Mouse (Mus musculus): Measurements from ENCODE around the gene Fanci. TPM values are rescaled to one million over a fixed set of nuclear protein-coding genes. Genes with fewer than 3 reads are reported as not detected.

Gene Fanci
- polyA plus RNA-seq, 1 experiment from 2014 or later, result 10.6 TPM

DNA sequence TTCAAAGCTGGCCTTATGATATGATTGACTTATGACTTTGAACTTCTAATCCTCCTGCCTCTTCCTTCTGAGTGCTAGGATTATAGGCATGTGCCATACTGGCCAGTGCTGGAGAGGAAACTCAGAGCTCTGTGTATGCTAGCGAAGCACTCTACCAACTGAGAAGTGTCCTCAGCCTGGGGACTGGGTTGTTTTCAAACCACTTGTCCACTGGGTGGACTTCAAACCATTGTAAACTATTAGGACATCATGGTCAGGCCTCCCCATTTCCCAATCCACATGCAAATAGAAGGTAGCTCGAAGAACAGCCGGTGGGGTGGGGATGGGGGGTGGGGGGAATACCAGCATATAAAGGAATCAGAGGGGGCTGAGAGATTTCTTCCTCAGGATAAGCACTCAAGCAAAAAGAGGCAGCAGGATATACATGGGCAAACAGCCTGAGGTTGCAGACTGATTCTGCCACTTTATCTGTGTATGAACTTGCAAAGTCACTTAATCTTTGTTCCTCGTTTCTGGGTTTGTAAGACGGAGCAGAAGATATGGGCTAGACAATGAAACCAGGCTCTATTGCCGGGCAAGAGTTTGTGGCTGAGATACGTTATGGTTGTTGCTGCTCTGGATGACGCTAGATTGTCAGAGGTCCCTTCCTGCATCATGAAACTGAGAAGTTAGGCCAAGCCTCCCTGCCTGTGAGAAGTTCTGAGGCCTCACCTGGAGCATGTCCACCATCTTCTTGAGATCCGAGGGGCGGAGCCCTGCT lies 15.0 kb upstream of the Fanci start:
- Histone ChIP-seq H3K4me2 (no peak overlapping the region), H3K4me1 (ENCODE audit: control insufficient read depth, insufficient read depth, low read length) (no peaks in the 10 kb centered on the region), H3K36me3 (ENCODE audit: control insufficient read depth, insufficient read depth, low read length) (no peaks in the 10 kb centered on the region), H3K27me3 (ENCODE audit: control insufficient read depth, insufficient read depth, low read length) (no peaks in the 10 kb centered on the region), H3K9me3 (replicated peaks; ENCODE audit: control insufficient read depth, low read length) (no peaks in the 10 kb centered on the region), H3K27ac (ENCODE audit: low read depth, low read length) (no peak overlapping the region), H3K4me3 (ENCODE audit: low read depth, low read length) (no peak overlapping the region), H3K9ac (ENCODE audit: low read depth, low read length) (no peak overlapping the region)
- ATAC-seq (replicated peaks; ENCODE audit: insufficient number of reproducible peaks, low FRiP score, low TSS enrichment), result no peak
- 76% methylated on average over 10 of the region's 10 CpGs for WGBS (ENCODE audit: insufficient replicate concordance)

DNA sequence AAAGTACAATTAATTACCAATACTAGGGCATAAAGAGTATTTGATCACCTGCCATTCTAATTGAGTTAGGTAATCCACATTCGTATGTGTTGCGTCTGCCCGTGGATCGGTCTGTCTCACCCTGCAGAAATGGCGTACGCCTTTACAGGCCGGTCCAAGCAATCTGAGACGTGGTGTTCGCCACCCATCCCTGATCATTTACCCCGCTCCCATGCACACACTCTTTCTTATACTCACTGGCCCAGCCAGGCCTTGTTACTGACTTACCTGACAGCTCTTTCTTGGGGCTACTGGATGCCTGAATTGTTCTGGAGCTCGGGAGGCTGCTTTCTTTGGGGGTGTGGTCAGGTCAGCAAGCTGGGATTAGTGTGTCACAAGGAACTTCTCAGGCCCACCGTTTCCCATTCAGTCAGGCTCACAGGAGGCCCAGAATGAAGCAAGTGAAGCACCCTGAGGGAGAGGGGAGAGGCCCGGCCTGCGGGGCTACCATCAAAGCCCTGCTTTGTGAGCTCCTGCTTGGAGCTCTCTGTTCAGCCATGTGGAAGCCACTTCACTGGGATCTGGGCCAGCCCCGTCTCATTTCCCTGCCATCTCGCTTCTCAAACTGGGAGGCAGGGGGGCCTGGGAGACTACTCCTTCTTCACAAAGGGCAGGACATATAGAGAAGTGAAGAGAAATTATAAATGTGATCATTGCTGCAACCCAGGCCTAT lies 5.2 kb upstream of the Fanci start, which contains the start of gene Rlbp1:
Rlbp1 (minus strand) TSS at position 627 of the 712 bp plus-strand sequence.
- H3K27me3 ChIP-seq (ENCODE audit: control insufficient read depth, insufficient read depth, low read length), result no peaks in the 10 kb centered on the region
- WGBS (ENCODE audit: insufficient replicate concordance), result 69% methylated on average over 16 of the region's 16 CpGs
- no peaks in the 10 kb centered on the region for H3K4me1 ChIP-seq (ENCODE audit: control insufficient read depth, insufficient read depth, low read length)
- no peak within 1 kb of the TSS for H3K4me2 ChIP-seq
- ATAC-seq (replicated peaks; ENCODE audit: insufficient number of reproducible peaks, low FRiP score, low TSS enrichment), result no peak
- H3K36me3 ChIP-seq (ENCODE audit: control insufficient read depth, insufficient read depth, low read length), result no peaks in the 10 kb centered on the region
- no peak within 1 kb of the TSS for H3K9ac ChIP-seq (ENCODE audit: low read depth, low read length)
- no peak within 1 kb of the TSS for H3K27ac ChIP-seq (ENCODE audit: low read depth, low read length)
- H3K9me3 ChIP-seq (replicated peaks; ENCODE audit: control insufficient read depth, low read length), result no peaks in the 10 kb centered on the region
- no peak within 1 kb of the TSS for H3K4me3 ChIP-seq (ENCODE audit: low read depth, low read length)

DNA sequence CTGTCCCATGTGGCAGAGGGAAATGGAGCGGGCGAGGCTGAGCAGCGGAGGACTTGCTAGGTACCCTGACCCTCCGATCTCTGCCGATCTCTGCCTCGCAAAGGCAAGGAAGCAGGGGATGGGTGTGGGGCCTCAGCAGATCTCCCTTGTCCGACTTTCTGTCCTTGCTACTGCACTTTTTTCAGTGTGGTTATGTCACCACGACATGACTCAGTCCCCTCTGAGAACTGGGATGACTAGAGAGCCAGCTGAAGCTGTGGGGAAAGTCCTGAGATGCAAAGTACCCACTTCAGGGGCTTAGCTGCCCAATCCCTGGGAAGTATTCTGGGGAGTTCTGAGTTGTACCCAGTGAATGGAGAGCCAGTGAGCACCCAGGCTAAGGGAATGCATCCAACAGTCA lies 4.6 kb upstream of the Fanci start:
- H3K4me3 ChIP-seq (ENCODE audit: low read depth, low read length), result no peak overlapping the region
- H3K9ac ChIP-seq (ENCODE audit: low read depth, low read length), result no peak overlapping the region
- no peaks in the 10 kb centered on the region for H3K4me1 ChIP-seq (ENCODE audit: control insufficient read depth, insufficient read depth, low read length)
- no peaks in the 10 kb centered on the region for H3K27me3 ChIP-seq (ENCODE audit: control insufficient read depth, insufficient read depth, low read length)
- no peaks in the 10 kb centered on the region for H3K9me3 ChIP-seq (replicated peaks; ENCODE audit: control insufficient read depth, low read length)
- H3K4me2 ChIP-seq, result no peak overlapping the region
- H3K36me3 ChIP-seq (ENCODE audit: control insufficient read depth, insufficient read depth, low read length), result no peaks in the 10 kb centered on the region
- 68% methylated on average over 8 of the region's 8 CpGs for WGBS (ENCODE audit: insufficient replicate concordance)
- ATAC-seq (replicated peaks; ENCODE audit: insufficient number of reproducible peaks, low FRiP score, low TSS enrichment), result no peak
- H3K27ac ChIP-seq (ENCODE audit: low read depth, low read length), result no peak overlapping the region

DNA sequence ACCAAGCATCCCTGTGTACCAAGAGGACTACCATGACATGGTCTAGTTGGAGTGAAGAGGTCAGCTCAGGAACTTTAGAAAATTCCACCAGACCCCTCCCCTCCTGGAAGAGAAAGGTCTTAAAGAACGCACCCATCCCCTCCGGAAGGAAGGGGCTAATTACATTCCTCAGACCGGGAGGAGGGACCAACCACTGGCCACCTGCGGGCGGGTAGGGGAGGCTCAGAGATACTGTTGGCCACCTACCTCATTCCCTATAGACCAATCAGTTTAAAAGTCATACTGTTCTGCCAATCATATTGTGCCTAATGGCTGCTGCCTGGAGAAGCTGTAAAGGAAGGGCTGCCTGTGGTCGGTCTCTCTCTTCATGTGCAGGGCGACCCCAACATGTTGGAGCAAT lies 3.7 kb upstream of the Fanci start:
- H3K4me2 ChIP-seq, result no peak overlapping the region
- ATAC-seq (replicated peaks; ENCODE audit: insufficient number of reproducible peaks, low FRiP score, low TSS enrichment), result no peak
- no peaks in the 10 kb centered on the region for H3K9me3 ChIP-seq (replicated peaks; ENCODE audit: control insufficient read depth, low read length)
- no peak overlapping the region for H3K9ac ChIP-seq (ENCODE audit: low read depth, low read length)
- 51% methylated on average over 7 of the region's 7 CpGs for WGBS (ENCODE audit: insufficient replicate concordance)
- no peaks in the 10 kb centered on the region for H3K27me3 ChIP-seq (ENCODE audit: control insufficient read depth, insufficient read depth, low read length)
- H3K4me3 ChIP-seq (ENCODE audit: low read depth, low read length), result no peak overlapping the region
- no peak overlapping the region for H3K27ac ChIP-seq (ENCODE audit: low read depth, low read length)
- H3K36me3 ChIP-seq (ENCODE audit: control insufficient read depth, insufficient read depth, low read length), result no peaks in the 10 kb centered on the region
- H3K4me1 ChIP-seq (ENCODE audit: control insufficient read depth, insufficient read depth, low read length), result no peaks in the 10 kb centered on the region

DNA sequence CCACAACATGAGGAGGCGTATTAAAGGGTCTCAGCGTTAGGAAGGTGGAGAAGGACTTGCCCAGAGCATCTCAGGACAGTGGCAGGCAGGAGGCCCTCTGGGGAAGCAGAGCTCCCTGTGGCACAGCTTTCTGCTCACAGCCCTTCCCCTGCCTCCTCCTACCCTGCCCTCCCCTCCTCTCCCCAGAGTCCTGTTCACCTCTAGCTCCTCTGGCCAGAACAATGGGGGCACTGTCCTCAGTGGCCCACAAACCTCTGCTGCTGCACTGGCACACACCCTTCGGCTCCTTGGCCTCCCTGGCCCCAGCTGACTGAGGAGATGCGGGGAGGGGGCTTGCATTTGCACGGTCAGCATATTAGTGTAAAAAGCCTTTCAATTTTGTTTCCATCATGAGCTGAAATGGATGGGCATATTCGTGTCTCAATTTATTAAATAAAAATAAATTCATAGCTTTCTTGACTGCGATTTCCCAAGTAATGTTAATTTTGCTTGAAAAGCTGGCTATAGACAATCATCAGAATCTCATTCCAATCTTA lies 3.0 kb upstream of the Fanci start:
- H3K4me2 ChIP-seq, result no peak overlapping the region
- H3K4me3 ChIP-seq (ENCODE audit: low read depth, low read length), result no peak overlapping the region
- no peak for ATAC-seq (replicated peaks; ENCODE audit: insufficient number of reproducible peaks, low FRiP score, low TSS enrichment)
- H3K9ac ChIP-seq (ENCODE audit: low read depth, low read length), result no peak overlapping the region
- H3K9me3 ChIP-seq (replicated peaks; ENCODE audit: control insufficient read depth, low read length), result no peaks in the 10 kb centered on the region
- no peaks in the 10 kb centered on the region for H3K36me3 ChIP-seq (ENCODE audit: control insufficient read depth, insufficient read depth, low read length)
- no peak overlapping the region for H3K27ac ChIP-seq (ENCODE audit: low read depth, low read length)
- no peaks in the 10 kb centered on the region for H3K4me1 ChIP-seq (ENCODE audit: control insufficient read depth, insufficient read depth, low read length)
- 74% methylated on average over 7 of the region's 7 CpGs for WGBS (ENCODE audit: insufficient replicate concordance)
- no peaks in the 10 kb centered on the region for H3K27me3 ChIP-seq (ENCODE audit: control insufficient read depth, insufficient read depth, low read length)

DNA sequence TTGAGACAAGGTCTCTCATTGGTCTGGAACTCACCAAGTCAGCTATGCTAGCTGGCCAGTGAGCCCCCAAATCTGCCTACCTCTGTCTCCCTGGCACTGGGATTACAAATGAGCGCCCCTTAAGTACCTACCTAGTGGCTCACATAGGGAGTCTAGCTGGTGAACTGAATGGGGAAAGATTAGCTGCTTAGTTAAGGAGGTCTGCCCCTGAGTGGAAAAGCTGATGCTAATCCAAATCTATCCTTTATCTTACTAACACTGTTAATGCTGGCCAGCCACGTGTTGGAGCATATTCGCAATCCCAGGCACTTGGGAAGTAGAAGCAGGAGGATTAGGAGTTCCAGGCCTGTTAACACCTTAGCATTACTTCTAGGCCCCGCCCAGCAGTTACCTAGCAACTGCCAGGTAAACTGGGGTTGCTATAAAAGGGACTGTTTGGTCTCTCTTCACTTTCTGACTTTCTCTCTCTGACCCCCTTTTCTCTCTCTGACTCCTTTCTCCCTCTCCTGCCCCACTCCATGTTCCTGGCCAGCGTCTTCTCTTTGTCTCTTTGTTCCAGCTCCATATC lies 1.5 kb upstream of the Fanci start:
- Histone ChIP-seq H3K4me3 (ENCODE audit: low read depth, low read length) (no peak overlapping the region), H3K4me2 (no peak overlapping the region), H3K4me1 (ENCODE audit: control insufficient read depth, insufficient read depth, low read length) (no peaks in the 10 kb centered on the region), H3K36me3 (ENCODE audit: control insufficient read depth, insufficient read depth, low read length) (no peaks in the 10 kb centered on the region), H3K9ac (ENCODE audit: low read depth, low read length) (no peak overlapping the region), H3K27ac (ENCODE audit: low read depth, low read length) (no peak overlapping the region), H3K27me3 (ENCODE audit: control insufficient read depth, insufficient read depth, low read length) (no peaks in the 10 kb centered on the region), H3K9me3 (replicated peaks; ENCODE audit: control insufficient read depth, low read length) (no peaks in the 10 kb centered on the region)
- WGBS (ENCODE audit: insufficient replicate concordance), result 48% methylated on average over 5 of the region's 5 CpGs
- ATAC-seq (replicated peaks; ENCODE audit: insufficient number of reproducible peaks, low FRiP score, low TSS enrichment), result no peak

DNA sequence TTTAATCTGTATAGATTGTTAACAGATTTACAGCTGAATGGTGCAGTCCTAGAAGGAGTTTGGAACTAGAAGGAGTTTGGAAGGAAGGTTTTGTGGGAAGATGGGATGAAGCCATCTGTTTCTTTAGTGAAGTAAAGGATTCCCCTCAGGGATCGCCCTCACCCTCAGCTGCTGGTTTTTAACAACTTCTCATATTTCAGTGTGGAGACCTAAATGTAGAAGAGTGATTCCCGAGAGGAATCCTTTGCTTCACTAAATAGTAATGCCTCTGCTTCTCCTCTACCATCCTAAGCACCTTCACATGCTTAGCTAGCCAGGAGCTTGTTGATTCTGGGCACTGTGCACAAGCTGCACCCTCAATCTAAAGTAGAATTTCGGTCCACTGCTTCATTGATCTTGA lies 258 bp upstream of the Fanci start:
- no peaks in the 10 kb centered on the region for H3K4me1 ChIP-seq (ENCODE audit: control insufficient read depth, insufficient read depth, low read length)
- peak overlapping the region; percentile 96 for H3K4me2 ChIP-seq
- H3K36me3 ChIP-seq (ENCODE audit: control insufficient read depth, insufficient read depth, low read length), result no peaks in the 10 kb centered on the region
- ATAC-seq (replicated peaks; ENCODE audit: insufficient number of reproducible peaks, low FRiP score, low TSS enrichment), result no peak
- no peaks in the 10 kb centered on the region for H3K27me3 ChIP-seq (ENCODE audit: control insufficient read depth, insufficient read depth, low read length)
- no peaks in the 10 kb centered on the region for H3K9me3 ChIP-seq (replicated peaks; ENCODE audit: control insufficient read depth, low read length)
- H3K4me3 ChIP-seq (ENCODE audit: low read depth, low read length), result peak overlapping the region; percentile 72
- peak overlapping the region; percentile 76 for H3K9ac ChIP-seq (ENCODE audit: low read depth, low read length)
- peak overlapping the region; percentile 50 for H3K27ac ChIP-seq (ENCODE audit: low read depth, low read length)
- WGBS (ENCODE audit: insufficient replicate concordance), result 14% methylated on average over 3 of the region's 3 CpGs

DNA sequence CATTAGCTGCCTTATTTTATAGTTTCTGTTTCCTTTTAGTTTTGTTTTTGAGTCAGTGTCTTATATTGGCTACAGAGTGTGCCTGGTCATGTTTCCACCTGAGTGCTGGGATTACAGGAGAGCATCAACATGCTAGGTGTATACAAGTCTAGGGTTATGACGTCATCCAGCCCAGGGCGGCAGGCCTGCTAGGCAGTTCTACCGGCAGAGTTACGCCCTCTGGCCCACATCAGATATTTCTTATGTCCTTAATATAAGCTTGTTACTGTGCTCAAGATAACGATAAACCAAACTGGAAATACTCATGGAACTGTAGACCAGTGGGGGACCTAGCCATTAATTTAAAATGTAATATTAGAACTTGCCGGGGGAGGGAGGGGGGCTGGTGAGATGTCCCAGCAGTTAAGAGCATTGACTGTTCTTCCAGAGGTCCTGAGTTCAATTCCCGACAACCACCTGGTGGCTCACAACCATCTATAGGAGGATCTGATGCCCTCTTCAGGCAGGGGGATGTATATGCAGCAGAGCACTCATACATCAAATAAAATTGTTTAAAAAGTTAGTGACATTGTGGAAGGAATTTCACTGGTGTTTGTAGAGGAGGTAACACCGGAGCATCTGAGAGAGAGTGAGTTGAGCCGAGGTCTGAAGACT lies 1.3 kb downstream of the Fanci start:
- ATAC-seq (replicated peaks; ENCODE audit: insufficient number of reproducible peaks, low FRiP score, low TSS enrichment), result no peak
- Histone ChIP-seq H3K4me1 (ENCODE audit: control insufficient read depth, insufficient read depth, low read length) (no peaks in the 10 kb centered on the region), H3K27ac (ENCODE audit: low read depth, low read length) (no peak overlapping the region), H3K9me3 (replicated peaks; ENCODE audit: control insufficient read depth, low read length) (no peaks in the 10 kb centered on the region), H3K4me3 (ENCODE audit: low read depth, low read length) (peak overlapping the region; percentile 72), H3K27me3 (ENCODE audit: control insufficient read depth, insufficient read depth, low read length) (no peaks in the 10 kb centered on the region), H3K4me2 (peak overlapping the region; percentile 96), H3K36me3 (ENCODE audit: control insufficient read depth, insufficient read depth, low read length) (no peaks in the 10 kb centered on the region), H3K9ac (ENCODE audit: low read depth, low read length) (peak overlapping the region; percentile 76)
- 55% methylated on average over 9 of the region's 9 CpGs for WGBS (ENCODE audit: insufficient replicate concordance)

Data from heart, embryonic 11.5 days (tissue).